Mouse (Mus musculus) embryonic fibroblast, embryonic 13.5 days (primary cell): ENCODE data around the gene Stat5a.

Experiments
- CTCF ChIP-seq: IDR thresholded peaks from 2 replicates; pipeline ENCODE4 v1.5.1; 2011; ENCODE audit warnings: mild to moderate bottlenecking, control low read depth, low read length, moderate library complexity, borderline replicate concordance; ENCODE audit not compliant: insufficient read depth
- POLR2A ChIP-seq: IDR thresholded peaks from 2 replicates; pipeline ENCODE4 v1.6.1; 2011; ENCODE audit warnings: low read depth, mild to moderate bottlenecking, control low read depth, low read length, moderate library complexity

GRCm38 (mm10) chr11:100885472-100885871 lies 26.3 kb downstream of the Stat5a start:
- TF ChIP-seq CTCF, result no peak
- TF ChIP-seq POLR2A, result no peak
